13 mouse cellular contexts compared by ENCODE assay signal in the genomic region with DNA sequence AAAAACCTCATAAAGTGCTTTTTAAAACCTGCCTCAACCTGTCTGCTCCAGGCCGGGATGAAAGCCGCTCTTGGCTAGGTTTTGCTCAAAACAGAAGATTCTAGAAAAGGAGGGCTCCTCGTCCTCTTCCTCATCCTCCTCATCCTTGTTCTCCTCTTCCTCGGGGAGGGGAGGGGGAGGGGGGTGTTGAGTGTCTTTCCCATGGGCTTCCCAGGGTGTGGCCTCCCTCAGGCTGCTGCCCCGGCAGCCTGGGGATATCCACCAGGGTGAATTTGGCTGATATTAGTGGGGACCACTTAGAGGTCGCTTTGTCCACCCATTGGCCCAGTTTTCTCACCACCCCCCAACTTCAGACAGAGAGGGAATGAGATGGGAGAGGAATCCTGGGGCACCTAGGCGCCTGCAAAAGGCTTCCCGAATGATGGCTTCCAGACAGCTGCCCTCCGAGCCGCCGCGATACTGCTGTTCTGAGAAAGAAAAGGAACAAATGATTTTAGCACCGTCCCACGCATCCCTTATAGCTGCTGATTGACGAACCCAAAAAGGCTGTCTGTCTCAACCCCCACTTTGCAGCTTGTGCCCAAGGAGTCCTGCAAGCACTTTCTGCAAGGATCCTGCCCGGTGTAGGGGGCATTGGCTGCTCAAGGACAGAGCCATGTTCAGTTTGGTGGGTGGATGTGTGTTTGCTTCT.
DNase-seq lines count a peak whose midpoint lies in the region; ATAC-seq lines count a peak whose summit lies in the region.
"Had no signal": no experiment of that assay in that cellular context is flagged by ENCODE, and none has a peak within 500 bp of the region (broad histone marks: within the 10 kb centered on the region; RNA-seq: fewer than 3 reads in every experiment).

No protein-coding gene starts in this region.

- H3K9ac ChIP-seq in embryonic facial prominence, embryonic 13.5 days: no peak overlapping the region
- no peak overlapping the region for H3K9ac ChIP-seq in liver, embryonic 16.5 days (ENCODE audit: low read depth, low read length)
- no peak overlapping the region for H3K9ac ChIP-seq in neural tube, embryonic 15.5 days (replicated peaks)

- no peaks in the 10 kb centered on the region for H3K36me3 ChIP-seq in embryonic facial prominence, embryonic 13.5 days
- no peaks in the 10 kb centered on the region for H3K36me3 ChIP-seq in liver, embryonic 16.5 days (ENCODE audit: control insufficient read depth, insufficient read depth)
- H3K36me3 ChIP-seq in neural tube, embryonic 15.5 days: no peaks in the 10 kb centered on the region

- H3K4me1 ChIP-seq in embryonic facial prominence, embryonic 13.5 days: peaks cover 20% of the 10 kb centered on the region
- H3K4me1 ChIP-seq in liver, embryonic 16.5 days (ENCODE audit: control insufficient read depth, low read depth, low read length): peaks cover 4% of the 10 kb centered on the region; the same call in 1 of the 2 replicates
- peaks cover 13% of the 10 kb centered on the region for H3K4me1 ChIP-seq in neural tube, embryonic 15.5 days

- H3K4me2 ChIP-seq in embryonic facial prominence, embryonic 13.5 days: peak overlapping the region; percentile 7; the same call in 1 of the 2 replicates
- H3K4me2 ChIP-seq in liver, embryonic 16.5 days (ENCODE audit: low read depth, low read length): peak overlapping the region; percentile 29
- no peak overlapping the region for H3K4me2 ChIP-seq in neural tube, embryonic 15.5 days

- peak; percentile 88 for DNase-seq in heart, adult 11 months
- no peak for DNase-seq in heart, adult 8-10 months (ENCODE audit: low spot score)
- DNase-seq in A20 (ENCODE audit: low read depth, low spot score): peak; percentile 64
- no peak for DNase-seq in cerebellum, postnatal 10 days
- DNase-seq: adrenal gland, adult 2 months; kidney, adult 8-10 months had no signal

- H3K27ac ChIP-seq in embryonic facial prominence, embryonic 13.5 days: no peak overlapping the region
- peak overlapping the region; percentile 26; the same call in 1 of the 2 replicates for H3K27ac ChIP-seq in liver, embryonic 16.5 days (ENCODE audit: low read length)
- H3K27ac ChIP-seq in neural tube, embryonic 15.5 days (replicated peaks): no peak overlapping the region
- H3K27ac ChIP-seq: stomach, postnatal 0 days had no signal

- WGBS in embryonic facial prominence, embryonic 13.5 days: 68% methylated on average over 16 of the region's 16 CpGs
- 40% methylated on average over 16 of the region's 16 CpGs for WGBS in liver, embryonic 16.5 days (ENCODE audit: insufficient replicate concordance)
- 69% methylated on average over 15 of the region's 16 CpGs for WGBS in neural tube, embryonic 15.5 days

- H3K27me3 ChIP-seq in embryonic facial prominence, embryonic 13.5 days: no peaks in the 10 kb centered on the region
- peaks cover 25% of the 10 kb centered on the region for H3K27me3 ChIP-seq in liver, embryonic 16.5 days (ENCODE audit: control insufficient read depth, insufficient read depth, low read depth, low read length)
- no peaks in the 10 kb centered on the region for H3K27me3 ChIP-seq in neural tube, embryonic 15.5 days (replicated peaks)
- H3K27me3 ChIP-seq: Patski had no signal

- ATAC-seq in embryonic facial prominence, embryonic 13.5 days (ENCODE audit: insufficient number of reproducible peaks, insufficient read depth, low FRiP score, low TSS enrichment, low read depth): no peak
- no peak for ATAC-seq in liver, embryonic 16.5 days (ENCODE audit: low read depth)
- no peak for ATAC-seq in neural tube, embryonic 15.5 days (ENCODE audit: low FRiP score)
- no peak for ATAC-seq in activated CD4-positive, CD25-positive, alpha-beta regulatory T cell, adult 4 months
- ATAC-seq: forebrain, embryonic 16.5 days; Patski had no signal

- no peaks in the 10 kb centered on the region for H3K9me3 ChIP-seq in embryonic facial prominence, embryonic 13.5 days
- no peaks in the 10 kb centered on the region for H3K9me3 ChIP-seq in liver, embryonic 16.5 days (replicated peaks; ENCODE audit: control insufficient read depth, low read length)
- no peaks in the 10 kb centered on the region for H3K9me3 ChIP-seq in neural tube, embryonic 15.5 days (replicated peaks)

- H3K4me3 ChIP-seq in embryonic facial prominence, embryonic 13.5 days: no peak overlapping the region
- no peak overlapping the region for H3K4me3 ChIP-seq in liver, embryonic 16.5 days (ENCODE audit: low read depth, low read length)
- no peak overlapping the region for H3K4me3 ChIP-seq in neural tube, embryonic 15.5 days (replicated peaks)

Comparison
In these comparisons a context has a peak if more than half of its experiments do, and no peak if none do; other contexts are left out.
1. DNase-seq: peak in heart, adult 11 months (single experiment) and A20 (single experiment); none in heart, adult 8-10 months (single experiment) and cerebellum, postnatal 10 days (0 of 2).